Mouse (Mus musculus) forebrain, embryonic 14.5 days (tissue): ENCODE results near the gene Epha5. TPM values are rescaled to one million over a fixed set of nuclear protein-coding genes. Genes with fewer than 3 reads are reported as not detected.
A peak's percentile ranks its signal among the peaks of the same experiment; 100 is the strongest.

Experiments used
- ATAC-seq: fragments of 200-750 bp; cut with Nextera tagmentation; 2 replicates; pipeline ENCODE4 v1.8.0; 2017; ENCODE audit warnings: mild to moderate bottlenecking, moderate library complexity
- DNase-seq: peaks from one replicate; pipeline ENCODE4 v3.0.0-alpha.2; 2015; ENCODE audit warnings: low spot score
- H3K27ac ChIP-seq: fragments of 300-500 bp; sonication (generic); 2 replicates; pipeline ENCODE4 v1.5.1; 2014; ENCODE audit warnings: low read depth, mild to moderate bottlenecking, control low read depth, low read length, moderate library complexity
- H3K27me3 ChIP-seq: fragments of 300-500 bp; sonication (generic); replicated peaks from 2 replicates; pipeline ENCODE4 v1.6.1; 2014; ENCODE audit warnings: low read length, control low read depth, mixed read lengths; ENCODE audit not compliant: control insufficient read depth, insufficient read depth
- H3K36me3 ChIP-seq: fragments of 300-500 bp; sonication (generic); 2 replicates; pipeline ENCODE4 v1.6.1; 2014; ENCODE audit warnings: low read length, control low read depth; ENCODE audit not compliant: control insufficient read depth, insufficient read depth
- H3K4me1 ChIP-seq: fragments of 300-500 bp; sonication (generic); 2 replicates; pipeline ENCODE4 v1.6.1; 2014; ENCODE audit warnings: antibody characterized with exemption, low read length, control low read depth; ENCODE audit not compliant: control insufficient read depth, insufficient read depth
- H3K4me2 ChIP-seq: fragments of 300-500 bp; sonication (generic); 2 replicates; pipeline ENCODE4 v1.6.1; 2014; ENCODE audit warnings: mild to moderate bottlenecking, control low read depth, low read length
- H3K4me3 ChIP-seq: fragments of 300-500 bp; sonication (generic); 2 replicates; pipeline ENCODE4 v1.5.1; 2014; ENCODE audit warnings: low read depth, low read length, control low read depth
- H3K9ac ChIP-seq: fragments of 300-500 bp; sonication (generic); 2 replicates; pipeline ENCODE4 v1.6.1; 2014; ENCODE audit warnings: mild to moderate bottlenecking, low read length, control low read depth, moderate library complexity
- H3K9me3 ChIP-seq: fragments of 300-500 bp; sonication (generic); replicated peaks from 2 replicates; pipeline ENCODE4 v1.6.1; 2016; ENCODE audit warnings: low read length, control low read depth, mixed read lengths; ENCODE audit not compliant: control insufficient read depth
- WGBS: fragments of 180-500 bp; shearing (Covaris S2); extraction: QIAGEN DNeasy Blood & Tissue Kit; methylation state at CpG from one replicate; pipeline ENCODE4 v1.1.7; 2014; 5-methylcytosine and 5-hydroxymethylcytosine counted together
- polyA plus RNA-seq: library from polyadenylated mRNA; unstranded; fragments of >200 nt; fragmentation: Nextera tagmentation; extraction: Ambion mirVana; gene quantifications from 2 replicates; pipeline ENCODE4 v1.2.1, GENCODE M21; 2014

The Epha5 gene
- polyA plus RNA-seq, 1 experiment from 2014 or later, result 68.7 TPM

GRCm38 (mm10) chr5:84276996-84277395, 140.2 kb downstream of the Epha5 start:
- Histone ChIP-seq H3K27me3 (no peaks in the 10 kb centered on the region), H3K9ac (no peak overlapping the region), H3K9me3 (no peaks in the 10 kb centered on the region), H3K36me3 (no peaks in the 10 kb centered on the region), H3K4me2 (no peak overlapping the region), H3K4me3 (no peak overlapping the region), H3K4me1 (peaks cover 6% of the 10 kb centered on the region; the same call in 1 of the 2 replicates), H3K27ac (no peak overlapping the region)
- no peak for ATAC-seq
- 97% methylated on average over 1 of the region's 1 CpGs for WGBS
- no peak for DNase-seq

GRCm38 (mm10) chr5:84265407-84265806, 151.8 kb downstream of the Epha5 start:
- no peak overlapping the region for H3K4me3 ChIP-seq
- ATAC-seq, result no peak
- no peak overlapping the region for H3K27ac ChIP-seq
- H3K4me2 ChIP-seq, result no peak overlapping the region
- H3K27me3 ChIP-seq, result no peaks in the 10 kb centered on the region
- H3K9ac ChIP-seq, result no peak overlapping the region
- no peaks in the 10 kb centered on the region for H3K9me3 ChIP-seq
- 69% methylated on average over 4 of the region's 4 CpGs for WGBS
- no peak for DNase-seq
- no peaks in the 10 kb centered on the region for H3K36me3 ChIP-seq
- no peaks in the 10 kb centered on the region for H3K4me1 ChIP-seq

GRCm38 (mm10) chr5:84263999-84264398, 153.2 kb downstream of the Epha5 start:
- WGBS, result 43% methylated on average over 6 of the region's 6 CpGs
- no peak for ATAC-seq
- no peak overlapping the region for H3K27ac ChIP-seq

GRCm38 (mm10) chr5:84229971-84230370, 187.2 kb downstream of the Epha5 start:
- DNase-seq (no peak), ATAC-seq (no peak)
- Histone ChIP-seq H3K9ac (no peak overlapping the region), H3K27me3 (no peaks in the 10 kb centered on the region), H3K4me3 (no peak overlapping the region), H3K36me3 (no peaks in the 10 kb centered on the region; the same call in 1 of the 2 replicates), H3K4me2 (no peak overlapping the region), H3K9me3 (no peaks in the 10 kb centered on the region), H3K27ac (no peak overlapping the region), H3K4me1 (no peaks in the 10 kb centered on the region)

More at GRCm38 (mm10) chr5:84263999-84264398, 153.2 kb downstream of the Epha5 start:
- Histone ChIP-seq H3K4me2 (no peak overlapping the region), H3K4me1 (no peaks in the 10 kb centered on the region), H3K9ac (no peak overlapping the region), H3K36me3 (no peaks in the 10 kb centered on the region), H3K9me3 (no peaks in the 10 kb centered on the region), H3K27me3 (no peaks in the 10 kb centered on the region), H3K4me3 (no peak overlapping the region)
- peak; percentile 20 for DNase-seq

GRCm38 (mm10) chr5:84208609-84209008, 208.6 kb downstream of the Epha5 start:
- no peaks in the 10 kb centered on the region for H3K9me3 ChIP-seq
- no peak for ATAC-seq
- no peaks in the 10 kb centered on the region for H3K27me3 ChIP-seq
- 10% methylated on average over 2 of the region's 2 CpGs for WGBS
- H3K36me3 ChIP-seq, result no peaks in the 10 kb centered on the region
- H3K27ac ChIP-seq, result no peak overlapping the region
- DNase-seq, result peak; percentile 34
- no peak overlapping the region for H3K4me2 ChIP-seq
- no peak overlapping the region for H3K4me3 ChIP-seq
- H3K9ac ChIP-seq, result no peak overlapping the region
- peaks cover 2% of the 10 kb centered on the region; the same call in 1 of the 2 replicates for H3K4me1 ChIP-seq

GRCm38 (mm10) chr5:84193348-84193747, 223.8 kb downstream of the Epha5 start:
- WGBS, result 73% methylated on average over 3 of the region's 3 CpGs
- Histone ChIP-seq H3K9me3 (no peaks in the 10 kb centered on the region), H3K9ac (no peak overlapping the region), H3K4me2 (no peak overlapping the region), H3K27ac (no peak overlapping the region), H3K27me3 (no peaks in the 10 kb centered on the region), H3K4me3 (no peak overlapping the region), H3K36me3 (no peaks in the 10 kb centered on the region), H3K4me1 (no peaks in the 10 kb centered on the region)
- DNase-seq (no peak), ATAC-seq (no peak)

GRCm38 (mm10) chr5:84184189-84184588, 233.0 kb downstream of the Epha5 start:
- 90% methylated on average over 8 of the region's 8 CpGs for WGBS
- H3K27ac ChIP-seq, result peak overlapping the region; percentile 27; the same call in 1 of the 2 replicates
- DNase-seq (peak; percentile 16), ATAC-seq (0 out of 2 replicates have a peak, but pooled peaks have one; percentile 26)
- no peaks in the 10 kb centered on the region for H3K9me3 ChIP-seq
- no peaks in the 10 kb centered on the region for H3K4me1 ChIP-seq
- no peak overlapping the region for H3K4me2 ChIP-seq
- H3K36me3 ChIP-seq, result no peaks in the 10 kb centered on the region
- no peak overlapping the region for H3K9ac ChIP-seq
- H3K4me3 ChIP-seq, result no peak overlapping the region
- H3K27me3 ChIP-seq, result no peaks in the 10 kb centered on the region

GRCm38 (mm10) chr5:84153095-84153494, 264.1 kb downstream of the Epha5 start:
- 31% methylated on average over 2 of the region's 2 CpGs for WGBS
- DNase-seq (peak; percentile 94), ATAC-seq (peak; percentile 95)

GRCm38 (mm10) chr5:84142138-84142537, 275.0 kb downstream of the Epha5 start:
- DNase-seq (peak; percentile 14), ATAC-seq (no peak)
- 50% methylated on average over 4 of the region's 4 CpGs for WGBS
- Histone ChIP-seq H3K4me2 (no peak overlapping the region), H3K4me3 (no peak overlapping the region), H3K36me3 (no peaks in the 10 kb centered on the region), H3K27ac (no peak overlapping the region), H3K4me1 (no peaks in the 10 kb centered on the region), H3K9me3 (no peaks in the 10 kb centered on the region), H3K9ac (no peak overlapping the region), H3K27me3 (no peaks in the 10 kb centered on the region)

More at GRCm38 (mm10) chr5:84153095-84153494, 264.1 kb downstream of the Epha5 start:
- Histone ChIP-seq H3K36me3 (no peaks in the 10 kb centered on the region), H3K4me3 (no peak overlapping the region), H3K4me2 (no peak overlapping the region), H3K4me1 (no peaks in the 10 kb centered on the region), H3K9me3 (no peaks in the 10 kb centered on the region), H3K27ac (no peak overlapping the region), H3K27me3 (no peaks in the 10 kb centered on the region), H3K9ac (no peak overlapping the region)
